Mouse (Mus musculus) gastrocnemius, adult 18-20 months (tissue): Measurements from ENCODE around the gene Gng3. TPM values are rescaled to one million over a fixed set of nuclear protein-coding genes. Genes with fewer than 3 reads are reported as not detected.
"Not testable (repeated sequence)": the region's sequence is repeated elsewhere in the genome, so short reads cannot be mapped to it uniquely, and the experiment has no call there.

Experiments
- DNase-seq: peaks from one replicate; pipeline ENCODE4 v3.0.0; 2021; ENCODE audit warnings: low spot score
- total RNA-seq, 2 experiments: library from RNA; stranded (reverse); gene quantifications; 2 replicates each; pipeline ENCODE4 v1.2.3; 2021

Gene Gng3
- total RNA-seq, 2 experiments from 2014 or later: not detected

- no peak for DNase-seq
Measured at GRCm38 (mm10) chr19:8848356-8848755, 9.4 kb upstream of the Gng3 start.

- DNase-seq: peak; percentile 83
Measured at GRCm38 (mm10) chr19:8844371-8845129, 5.6 kb upstream of the Gng3 start.

- no peak for DNase-seq
Measured at GRCm38 (mm10) chr19:8842961-8843360, 4.0 kb upstream of the Gng3 start.

GRCm38 (mm10) chr19:8841012-8841411, 2.0 kb upstream of the Gng3 start:
- DNase-seq: no peak

GRCm38 (mm10) chr19:8839908-8840791, 1.2 kb upstream of the Gng3 start:
- DNase-seq: peak; percentile 57

GRCm38 (mm10) chr19:8838041-8838730, 808 bp downstream of the Gng3 start:
- DNase-seq: no peak

GRCm38 (mm10) chr19:8837251-8837791, 1.7 kb downstream of the Gng3 start, which contains the start of gene Bscl2:
Bscl2 (plus strand) TSS chr19:8837467.
- peak; percentile 78 for DNase-seq

GRCm38 (mm10) chr19:8836327-8836726, 2.7 kb downstream of the Gng3 start:
- not testable (repeated sequence) for DNase-seq

GRCm38 (mm10) chr19:8832971-8833370, 6.0 kb downstream of the Gng3 start:
- no peak for DNase-seq

GRCm38 (mm10) chr19:8831262-8831661, 7.7 kb downstream of the Gng3 start:
- no peak for DNase-seq

GRCm38 (mm10) chr19:8830664-8831063, 8.3 kb downstream of the Gng3 start:
- DNase-seq: no peak

GRCm38 (mm10) chr19:8829660-8830059, 9.3 kb downstream of the Gng3 start, which contains the start of gene AC129217.1:
AC129217.1 (plus strand) TSS chr19:8829773.
- DNase-seq: no peak

- no peak for DNase-seq
Measured at GRCm38 (mm10) chr19:8822696-8823095, 16.3 kb downstream of the Gng3 start.

GRCm38 (mm10) chr19:8821146-8821545, 17.8 kb downstream of the Gng3 start:
- no peak for DNase-seq

- DNase-seq: peak; percentile 36
Measured at GRCm38 (mm10) chr19:8820424-8820956, 18.5 kb downstream of the Gng3 start.

GRCm38 (mm10) chr19:8819596-8820423, 19.2 kb downstream of the Gng3 start, which contains the start of gene Hnrnpul2:
Hnrnpul2 (plus strand) TSS chr19:8820010.
- DNase-seq: peak; percentile 98

- peak; percentile 97 for DNase-seq
Measured at GRCm38 (mm10) chr19:8818801-8819595, 20.0 kb downstream of the Gng3 start, which contains the start of gene Ttc9c. Ttc9c (minus strand) TSS chr19:8819333.

- no peak for DNase-seq
Measured at GRCm38 (mm10) chr19:8818301-8818798, 20.6 kb downstream of the Gng3 start.

- no peak for DNase-seq
Measured at GRCm38 (mm10) chr19:8817001-8817400, 22.0 kb downstream of the Gng3 start.
